Mouse (Mus musculus): ENCODE results near the gene Stx1a.

DNA sequence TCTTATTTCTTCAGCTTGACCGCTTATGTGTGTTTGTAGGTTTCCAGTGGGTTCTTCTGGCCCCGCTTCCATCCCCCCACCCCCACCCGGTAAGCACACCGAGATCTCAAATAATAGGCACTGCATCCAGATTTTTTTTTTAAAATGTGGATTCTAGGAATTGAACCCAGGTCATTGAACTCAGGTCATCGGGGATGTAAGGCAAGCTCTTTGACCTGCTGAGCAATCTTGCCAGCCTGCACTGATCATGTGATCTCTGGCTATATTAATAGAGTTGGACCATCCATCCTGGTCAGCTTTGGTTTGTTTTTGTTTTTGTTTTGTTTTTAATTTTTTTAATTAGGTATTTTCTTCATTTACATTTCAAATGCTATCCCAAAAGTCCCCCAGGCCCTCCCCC lies 9.3 kb downstream of the Stx1a start:
- TF ChIP-seq EP300 (IDR thresholded peaks at IDR 0.05; ENCODE audit: insufficient read depth, low read depth, low read length), result no peak
- no peak for TF ChIP-seq CTCF (IDR thresholded peaks at IDR 0.05; ENCODE audit: low read depth, low read length)
